Mouse (Mus musculus): Measurements from ENCODE around the gene Mex3d.

- TF ChIP-seq CTCF (IDR thresholded peaks at IDR 0.05; ENCODE audit: control insufficient read depth, insufficient read depth, insufficient replicate concordance, low read depth, low read length) (no peak), POLR2A (IDR thresholded peaks at IDR 0.05; ENCODE audit: control insufficient read depth, low read depth, low read length) (no peak)
Observed at GRCm38 (mm10) chr10:80347514-80347967, 39.9 kb downstream of the Mex3d start.

Measured in testis, adult 2 months (tissue).